Mouse (Mus musculus) intestine, postnatal 0 days (tissue): ENCODE data around the gene Fosl1. TPM values are rescaled to one million over a fixed set of nuclear protein-coding genes. Genes with fewer than 3 reads are reported as not detected.

Source experiments
- ATAC-seq: fragments of 200-750 bp; cut with Nextera tagmentation; 2 replicates; pipeline ENCODE4 v1.8.0; 2017; ENCODE audit warnings: mild to moderate bottlenecking, moderate TSS enrichment, moderate library complexity
- H3K27ac ChIP-seq: fragments of 300-500 bp; sonication (generic); 2 replicates; pipeline ENCODE4 v1.5.1; 2014; ENCODE audit warnings: mild to moderate bottlenecking, low read depth, low read length, moderate library complexity
- H3K27me3 ChIP-seq: fragments of 300-500 bp; sonication (generic); replicated peaks from 2 replicates; pipeline ENCODE4 v1.6.1; 2014; ENCODE audit warnings: low read length, mixed read lengths; ENCODE audit not compliant: control insufficient read depth, insufficient read depth
- H3K36me3 ChIP-seq: fragments of 300-500 bp; sonication (generic); 2 replicates; pipeline ENCODE4 v1.6.1; 2014; ENCODE audit warnings: mild to moderate bottlenecking, moderate library complexity; ENCODE audit not compliant: control insufficient read depth, insufficient read depth
- H3K4me1 ChIP-seq: fragments of 300-500 bp; sonication (generic); replicated peaks from 2 replicates; pipeline ENCODE4 v1.6.1; 2014; ENCODE audit warnings: antibody characterized with exemption, low read length, mixed read lengths; ENCODE audit not compliant: control insufficient read depth, insufficient read depth
- H3K4me2 ChIP-seq: fragments of 300-500 bp; sonication (generic); replicated peaks from 2 replicates; pipeline ENCODE4 v1.6.1; 2014; ENCODE audit warnings: low read depth, mild to moderate bottlenecking, moderate library complexity
- H3K4me3 ChIP-seq: fragments of 300-500 bp; sonication (generic); 2 replicates; pipeline ENCODE4 v1.5.1; 2014; ENCODE audit warnings: low read depth, low read length
- H3K9ac ChIP-seq: fragments of 300-500 bp; sonication (generic); 2 replicates; pipeline ENCODE4 v1.6.1; 2014; ENCODE audit warnings: mild to moderate bottlenecking, low read depth, low read length
- H3K9me3 ChIP-seq: fragments of 300-500 bp; sonication (generic); 2 replicates; pipeline ENCODE4 v1.6.1; 2016; ENCODE audit warnings: mixed run types; ENCODE audit not compliant: control insufficient read depth
- CTCF ChIP-seq: sonication (generic); IDR thresholded peaks from 2 replicates; pipeline ENCODE4 v1.5.1; 2016; ENCODE audit warnings: low read depth, mild to moderate bottlenecking, control low read depth, antibody characterized with exemption, moderate library complexity
- WGBS: fragments of 180-500 bp; shearing (Covaris S2); extraction: QIAGEN DNeasy Blood & Tissue Kit; methylation state at CpG from one replicate; pipeline ENCODE4 v1.1.7; 2014; 5-methylcytosine and 5-hydroxymethylcytosine counted together
- polyA plus RNA-seq: library from polyadenylated mRNA; unstranded; fragments of >200 nt; fragmentation: Nextera tagmentation; extraction: Ambion mirVana; gene quantifications from 2 replicates; pipeline ENCODE4 v1.2.1, GENCODE M21; 2015

Gene Fosl1
- polyA plus RNA-seq, 1 experiment from 2014 or later, result not detected

DNA sequence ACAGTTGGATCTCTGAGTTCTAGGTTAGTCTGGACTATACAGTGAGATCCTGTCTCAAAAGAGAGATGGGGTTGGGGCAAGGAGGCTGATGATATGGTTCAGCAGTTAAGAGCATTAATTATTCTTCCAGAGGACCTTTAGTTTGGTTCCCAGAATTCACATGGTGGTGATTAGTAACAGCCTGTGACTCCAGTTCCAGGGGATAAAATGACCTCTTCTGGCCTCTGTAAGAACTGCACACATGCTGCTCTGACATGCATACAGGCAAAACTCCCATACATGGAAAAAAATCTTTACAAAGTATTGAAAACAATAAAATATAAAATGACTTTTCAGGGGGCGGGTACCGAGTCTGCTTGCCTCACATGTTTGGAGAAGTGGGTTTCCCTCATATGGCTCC lies 19.3 kb upstream of the Fosl1 start:
- Histone ChIP-seq H3K4me2 (no peak overlapping the region), H3K27me3 (no peaks in the 10 kb centered on the region), H3K4me1 (peaks cover 6% of the 10 kb centered on the region; the same call in 1 of the 2 replicates), H3K27ac (no peak overlapping the region), H3K4me3 (no peak overlapping the region), H3K9me3 (no peaks in the 10 kb centered on the region), H3K9ac (no peak overlapping the region), H3K36me3 (peaks cover 13% of the 10 kb centered on the region)
- TF ChIP-seq CTCF, result peak; percentile 70
- 87% methylated on average over 2 of the region's 2 CpGs for WGBS
- no peak for ATAC-seq

DNA sequence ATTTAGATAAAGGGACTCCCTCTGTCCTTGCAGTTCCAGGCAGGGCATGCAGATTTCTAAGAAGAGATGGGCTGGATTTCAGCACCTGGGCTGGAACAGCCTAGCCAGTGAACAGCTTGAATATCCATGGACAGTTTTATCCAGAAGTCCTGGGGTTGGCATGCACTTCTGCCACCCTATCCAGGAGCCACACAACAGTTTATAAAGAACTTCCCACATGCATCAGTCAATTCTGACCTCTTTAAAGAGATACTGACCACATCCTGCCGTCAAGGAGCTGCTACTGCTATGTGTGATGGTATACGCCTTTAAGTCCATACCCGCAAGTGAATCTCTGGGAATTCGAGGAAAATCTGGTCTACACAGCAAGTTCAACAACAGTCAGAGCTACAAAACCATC lies 18.1 kb upstream of the Fosl1 start:
- peaks cover 11% of the 10 kb centered on the region; the same call in 1 of the 2 replicates for H3K4me1 ChIP-seq
- no peak overlapping the region for H3K27ac ChIP-seq
- TF ChIP-seq CTCF, result no peak
- no peak overlapping the region for H3K9ac ChIP-seq
- no peaks in the 10 kb centered on the region for H3K9me3 ChIP-seq
- peaks cover 10% of the 10 kb centered on the region; the same call in 1 of the 2 replicates for H3K36me3 ChIP-seq
- no peak overlapping the region for H3K4me2 ChIP-seq
- 82% methylated on average over 4 of the region's 4 CpGs for WGBS
- no peak overlapping the region for H3K4me3 ChIP-seq
- no peaks in the 10 kb centered on the region for H3K27me3 ChIP-seq
- ATAC-seq, result no peak

DNA sequence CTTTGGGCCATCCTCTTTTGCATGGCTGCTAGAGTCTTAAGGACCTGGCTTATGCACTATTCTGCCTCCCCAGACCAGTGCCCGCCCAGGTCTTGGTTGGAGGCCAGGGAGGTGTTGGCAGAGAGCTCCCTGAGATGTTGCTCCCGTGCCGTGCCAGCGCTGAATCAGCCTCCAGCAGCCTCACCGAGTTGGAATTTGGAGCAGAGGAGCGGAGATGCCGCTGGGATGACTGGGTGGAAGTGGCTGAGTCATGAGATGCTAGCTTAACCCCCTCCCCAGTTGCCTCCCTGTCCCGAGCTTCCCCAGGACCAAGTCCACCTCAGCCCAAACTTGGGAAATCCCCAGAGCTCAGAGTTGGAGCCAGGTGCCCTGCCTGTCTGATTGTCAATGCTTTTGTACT lies 17.5 kb upstream of the Fosl1 start:
- Histone ChIP-seq H3K27ac (no peak overlapping the region), H3K9me3 (no peaks in the 10 kb centered on the region), H3K4me1 (peaks cover 11% of the 10 kb centered on the region; the same call in 1 of the 2 replicates), H3K4me2 (no peak overlapping the region), H3K9ac (no peak overlapping the region), H3K36me3 (peaks cover 10% of the 10 kb centered on the region; the same call in 1 of the 2 replicates), H3K27me3 (no peaks in the 10 kb centered on the region), H3K4me3 (no peak overlapping the region)
- TF ChIP-seq CTCF, result no peak
- WGBS, result 70% methylated on average over 8 of the region's 8 CpGs
- no peak for ATAC-seq

- Histone ChIP-seq H3K4me3 (no peak overlapping the region), H3K9ac (no peak overlapping the region), H3K27me3 (no peaks in the 10 kb centered on the region), H3K4me2 (no peak overlapping the region), H3K4me1 (peaks cover 11% of the 10 kb centered on the region; the same call in 1 of the 2 replicates), H3K36me3 (peaks cover 10% of the 10 kb centered on the region; the same call in 1 of the 2 replicates), H3K9me3 (no peaks in the 10 kb centered on the region), H3K27ac (no peak overlapping the region)
- TF ChIP-seq CTCF, result no peak
- ATAC-seq, result no peak
- WGBS, result 78% methylated on average over 1 of the region's 1 CpGs
These were observed 16.9 kb upstream of the Fosl1 start for GRCm38 (mm10) chr19:5430408-5430807.

- Histone ChIP-seq H3K36me3 (no peaks in the 10 kb centered on the region), H3K27me3 (no peaks in the 10 kb centered on the region), H3K9ac (no peak overlapping the region), H3K9me3 (no peaks in the 10 kb centered on the region), H3K4me2 (no peak overlapping the region), H3K4me1 (0 out of 2 replicates have a peak, but pooled peaks cover 5% of the 10 kb centered on the region), H3K27ac (no peak overlapping the region), H3K4me3 (no peak overlapping the region)
- ATAC-seq, result no peak
- WGBS, result 83% methylated on average over 4 of the region's 4 CpGs
- no peak for TF ChIP-seq CTCF
These were observed 15.4 kb upstream of the Fosl1 start for GRCm38 (mm10) chr19:5431911-5432464.

- H3K27me3 ChIP-seq, result no peaks in the 10 kb centered on the region
- ATAC-seq, result peak; percentile 56
- H3K4me3 ChIP-seq, result peak overlapping the region; percentile 33
- peak overlapping the region; percentile 75 for H3K4me2 ChIP-seq
- H3K27ac ChIP-seq, result peak overlapping the region; percentile 31; the same call in 1 of the 2 replicates
- 0 out of 2 replicates have a peak, but pooled peaks cover 5% of the 10 kb centered on the region for H3K4me1 ChIP-seq
- no peaks in the 10 kb centered on the region for H3K36me3 ChIP-seq
- WGBS, result 4% methylated on average over 16 of the region's 16 CpGs
- H3K9ac ChIP-seq, result no peak overlapping the region
- no peaks in the 10 kb centered on the region for H3K9me3 ChIP-seq
- TF ChIP-seq CTCF, result peak; percentile 72
These were observed 14.1 kb upstream of the Fosl1 start for GRCm38 (mm10) chr19:5432992-5433852.
